Mouse (Mus musculus) limb, embryonic 14.5 days (tissue): ENCODE data around the gene Snrk. TPM values are rescaled to one million over a fixed set of nuclear protein-coding genes. Genes with fewer than 3 reads are reported as not detected.

ENCODE experiments used
- ATAC-seq: fragments of 200-750 bp; cut with Nextera tagmentation; 2 replicates; pipeline ENCODE4 v1.8.0; 2017; ENCODE audit warnings: low read depth, moderate number of reproducible peaks, moderate TSS enrichment; ENCODE audit not compliant: low FRiP score
- DNase-seq: peaks from one replicate; pipeline ENCODE4 v3.0.0-alpha.2; 2015; ENCODE audit warnings: low spot score
- H3K27ac ChIP-seq: fragments of 300-500 bp; sonication (generic); replicated peaks from 2 replicates; pipeline ENCODE4 v1.5.1; 2014; ENCODE audit warnings: low read depth, mild to moderate bottlenecking, low read length, moderate library complexity, mixed read lengths
- H3K27me3 ChIP-seq: fragments of 300-500 bp; sonication (generic); 2 replicates; pipeline ENCODE4 v1.6.1; 2014; ENCODE audit warnings: low read length, mixed read lengths; ENCODE audit not compliant: control insufficient read depth, insufficient read depth
- H3K36me3 ChIP-seq: fragments of 300-500 bp; sonication (generic); 2 replicates; pipeline ENCODE4 v1.6.1; 2014; ENCODE audit warnings: mild to moderate bottlenecking, low read length, moderate library complexity, mixed read lengths; ENCODE audit not compliant: control insufficient read depth, insufficient read depth
- H3K4me1 ChIP-seq: fragments of 300-500 bp; sonication (generic); 2 replicates; pipeline ENCODE4 v1.6.1; 2014; ENCODE audit warnings: antibody characterized with exemption, low read length, mixed read lengths; ENCODE audit not compliant: control insufficient read depth, insufficient read depth
- H3K4me2 ChIP-seq: fragments of 300-500 bp; sonication (generic); replicated peaks from 2 replicates; pipeline ENCODE4 v1.6.1; 2014; ENCODE audit warnings: low read depth, mild to moderate bottlenecking, low read length, moderate library complexity; ENCODE audit not compliant: severe bottlenecking
- H3K4me3 ChIP-seq: fragments of 300-500 bp; sonication (generic); replicated peaks from 2 replicates; pipeline ENCODE4 v1.5.1; 2014; ENCODE audit warnings: low read length
- H3K9ac ChIP-seq: fragments of 300-500 bp; sonication (generic); 2 replicates; pipeline ENCODE4 v1.6.1; 2014; ENCODE audit warnings: mild to moderate bottlenecking, low read depth, low read length, moderate library complexity; ENCODE audit not compliant: severe bottlenecking
- H3K9me3 ChIP-seq: fragments of 300-500 bp; sonication (generic); 2 replicates; pipeline ENCODE4 v1.6.1; 2016; ENCODE audit warnings: low read length; ENCODE audit not compliant: control insufficient read depth
- POLR2A ChIP-seq: fragments of 200-500 bp; IDR thresholded peaks from 2 replicates; pipeline ENCODE4 v1.8.0; 2012; ENCODE audit warnings: inconsistent platforms, mild to moderate bottlenecking, moderate library complexity, borderline replicate concordance; ENCODE audit not compliant: insufficient read depth, insufficient read length; ENCODE audit errors: extremely low read depth
- WGBS: fragments of 180-500 bp; shearing (Covaris S2); extraction: QIAGEN DNeasy Blood & Tissue Kit; methylation state at CpG from one replicate; pipeline ENCODE4 v1.1.7; 2014; 5-methylcytosine and 5-hydroxymethylcytosine counted together
- polyA plus RNA-seq, 2 experiments: library from polyadenylated mRNA; depleted of rRNA in 1 of 2; stranded (reverse) in 1 of 2; unstranded in 1 of 2; fragments of >200 nt; fragmentation: Nextera tagmentation in 1 of 2; extraction: Ambion mirVana in 1 of 2; gene quantifications; 2 replicates each; pipeline versions ENCODE4 v1.2.1 to v1.2.3; 2012 to 2014

Gene Snrk
- polyA plus RNA-seq (2012; rRNA removed) (44.8 and 50.1 TPM in 2 replicates), polyA plus RNA-seq (2014; fragmentation: Nextera tagmentation; extraction: Ambion mirVana) (40.2 and 47.0 TPM in 2 replicates)

- H3K9ac ChIP-seq: peak within 1 kb of the TSS; percentile 86
- peak within 1 kb of the TSS; percentile 83 for H3K4me3 ChIP-seq
- DNase-seq (peak; percentile 62), ATAC-seq (peak; percentile 96)
- no peaks in the 10 kb centered on the region for H3K27me3 ChIP-seq
- H3K9me3 ChIP-seq: no peaks in the 10 kb centered on the region
- peak within 1 kb of the TSS; percentile 80 for H3K27ac ChIP-seq
- WGBS: under 1% methylated on average over 33 of the region's 67 CpGs
- peak within 1 kb of the TSS; percentile 82 for H3K4me2 ChIP-seq
- peak; percentile 87; the same call in 1 of the 2 replicates for TF ChIP-seq POLR2A
- 0 out of 2 replicates have a peak, but pooled peaks cover 5% of the 10 kb centered on the region for H3K36me3 ChIP-seq
- H3K4me1 ChIP-seq: peaks cover 4% of the 10 kb centered on the region; the same call in 1 of the 2 replicates
These were observed at the start of gene Snrk for GRCm38 (mm10) chr9:122117112-122117616. Snrk (plus strand) TSS chr9:122117266.

GRCm38 (mm10) chr9:122067654-122068053, 49.4 kb upstream of the Snrk start:
- DNase-seq: no peak
- WGBS: 43% methylated on average over 2 of the region's 2 CpGs
- Histone ChIP-seq H3K4me3 (no peak overlapping the region), H3K4me2 (no peak overlapping the region), H3K9ac (no peak overlapping the region), H3K27me3 (no peaks in the 10 kb centered on the region), H3K4me1 (no peaks in the 10 kb centered on the region), H3K9me3 (no peaks in the 10 kb centered on the region), H3K36me3 (no peaks in the 10 kb centered on the region), H3K27ac (no peak overlapping the region)
- no peak for TF ChIP-seq POLR2A
- ATAC-seq: no peak

GRCm38 (mm10) chr9:122069560-122070174, 47.4 kb upstream of the Snrk start:
- Histone ChIP-seq H3K27ac (no peak overlapping the region), H3K9me3 (no peaks in the 10 kb centered on the region), H3K9ac (no peak overlapping the region), H3K27me3 (no peaks in the 10 kb centered on the region), H3K4me1 (no peaks in the 10 kb centered on the region), H3K4me2 (no peak overlapping the region), H3K36me3 (no peaks in the 10 kb centered on the region), H3K4me3 (no peak overlapping the region)
- ATAC-seq: no peak
- WGBS: 78% methylated on average over 11 of the region's 11 CpGs
- DNase-seq: no peak
- no peak for TF ChIP-seq POLR2A

GRCm38 (mm10) chr9:122073980-122074379, 43.1 kb upstream of the Snrk start:
- H3K36me3 ChIP-seq: no peaks in the 10 kb centered on the region
- no peak overlapping the region for H3K27ac ChIP-seq
- WGBS: 48% methylated on average over 2 of the region's 2 CpGs
- H3K27me3 ChIP-seq: no peaks in the 10 kb centered on the region
- TF ChIP-seq POLR2A: no peak
- H3K9me3 ChIP-seq: no peaks in the 10 kb centered on the region
- no peaks in the 10 kb centered on the region for H3K4me1 ChIP-seq
- ATAC-seq: no peak
- H3K4me2 ChIP-seq: no peak overlapping the region
- no peak for DNase-seq
- no peak overlapping the region for H3K4me3 ChIP-seq
- no peak overlapping the region for H3K9ac ChIP-seq

GRCm38 (mm10) chr9:122074575-122074974, 42.5 kb upstream of the Snrk start:
- Histone ChIP-seq H3K9me3 (no peaks in the 10 kb centered on the region), H3K4me1 (no peaks in the 10 kb centered on the region), H3K27me3 (no peaks in the 10 kb centered on the region), H3K36me3 (no peaks in the 10 kb centered on the region), H3K4me2 (no peak overlapping the region), H3K4me3 (no peak overlapping the region), H3K27ac (no peak overlapping the region), H3K9ac (no peak overlapping the region)
- DNase-seq (no peak), ATAC-seq (no peak)
- WGBS: 88% methylated on average over 13 of the region's 13 CpGs
- no peak for TF ChIP-seq POLR2A
